Mouse (Mus musculus) embryonic facial prominence, embryonic 14.5 days (tissue): ENCODE results near the gene Glis3. TPM values are rescaled to one million over a fixed set of nuclear protein-coding genes. Genes with fewer than 3 reads are reported as not detected.

Experiments used
- ATAC-seq: fragments of 200-750 bp; cut with Nextera tagmentation; 2 replicates; pipeline ENCODE4 v1.8.0; 2017; ENCODE audit warnings: low read depth, moderate number of reproducible peaks, moderate TSS enrichment
- DNase-seq: peaks from one replicate; pipeline ENCODE4 v3.0.0-alpha.2; 2015; ENCODE audit warnings: low spot score
- H3K27ac ChIP-seq: fragments of 300-500 bp; sonication (generic); replicated peaks from 2 replicates; pipeline ENCODE4 v1.5.1; 2014; ENCODE audit warnings: low read depth, mild to moderate bottlenecking, low read length, moderate library complexity
- H3K27me3 ChIP-seq: fragments of 300-500 bp; sonication (generic); replicated peaks from 2 replicates; pipeline ENCODE4 v1.6.1; 2014; ENCODE audit warnings: low read length; ENCODE audit not compliant: control insufficient read depth, insufficient read depth
- H3K36me3 ChIP-seq: fragments of 300-500 bp; sonication (generic); 2 replicates; pipeline ENCODE4 v1.6.1; 2014; ENCODE audit warnings: low read length, mixed read lengths; ENCODE audit not compliant: control insufficient read depth, insufficient read depth
- H3K4me1 ChIP-seq: fragments of 300-500 bp; sonication (generic); 2 replicates; pipeline ENCODE4 v1.6.1; 2014; ENCODE audit warnings: antibody characterized with exemption, low read length; ENCODE audit not compliant: control insufficient read depth, insufficient read depth
- H3K4me2 ChIP-seq: fragments of 300-500 bp; sonication (generic); 2 replicates; pipeline ENCODE4 v1.6.1; 2014; ENCODE audit warnings: low read depth, mild to moderate bottlenecking, low read length, moderate library complexity, mixed read lengths
- H3K4me3 ChIP-seq: fragments of 300-500 bp; sonication (generic); 2 replicates; pipeline ENCODE4 v1.5.1; 2014; ENCODE audit warnings: low read depth, mild to moderate bottlenecking, low read length
- H3K9ac ChIP-seq: fragments of 300-500 bp; sonication (generic); 2 replicates; pipeline ENCODE4 v1.6.1; 2014; ENCODE audit warnings: low read depth, mild to moderate bottlenecking, low read length, moderate library complexity, mixed read lengths
- H3K9me3 ChIP-seq: fragments of 300-500 bp; sonication (generic); 2 replicates; pipeline ENCODE4 v1.6.1; 2016; ENCODE audit warnings: low read length; ENCODE audit not compliant: control insufficient read depth
- WGBS: fragments of 180-500 bp; shearing (Covaris S2); extraction: QIAGEN DNeasy Blood & Tissue Kit; methylation state at CpG from one replicate; pipeline ENCODE4 v1.1.7; 2014; 5-methylcytosine and 5-hydroxymethylcytosine counted together
- polyA plus RNA-seq: library from polyadenylated mRNA; unstranded; fragments of >200 nt; fragmentation: Nextera tagmentation; extraction: Ambion mirVana; gene quantifications from 2 replicates; pipeline ENCODE4 v1.2.1, GENCODE M21; 2014

Glis3 gene
- polyA plus RNA-seq, 1 experiment from 2014 or later, result 6.0 TPM

GRCm38 (mm10) chr19:28495926-28496325 lies 184.0 kb downstream of the Glis3 start:
- WGBS, result 54% methylated on average over 6 of the region's 6 CpGs
- Histone ChIP-seq H3K27ac (no peak overlapping the region), H3K27me3 (no peaks in the 10 kb centered on the region), H3K4me3 (no peak overlapping the region), H3K4me2 (no peak overlapping the region), H3K9ac (no peak overlapping the region), H3K9me3 (no peaks in the 10 kb centered on the region), H3K36me3 (no peaks in the 10 kb centered on the region), H3K4me1 (no peaks in the 10 kb centered on the region)
- DNase-seq (peak; percentile 54), ATAC-seq (no peak)

- Histone ChIP-seq H3K27me3 (no peaks in the 10 kb centered on the region), H3K4me1 (no peaks in the 10 kb centered on the region), H3K9ac (no peak overlapping the region), H3K27ac (no peak overlapping the region), H3K36me3 (no peaks in the 10 kb centered on the region), H3K4me3 (no peak overlapping the region), H3K4me2 (no peak overlapping the region), H3K9me3 (no peaks in the 10 kb centered on the region)
- WGBS, result 90% methylated on average over 8 of the region's 8 CpGs
- ATAC-seq (no peak), DNase-seq (no peak)
Measured at GRCm38 (mm10) chr19:28493605-28494260, 186.1 kb downstream of the Glis3 start.

GRCm38 (mm10) chr19:28478055-28478454 lies 201.8 kb downstream of the Glis3 start:
- Histone ChIP-seq H3K27ac (no peak overlapping the region), H3K4me3 (no peak overlapping the region), H3K4me2 (no peak overlapping the region), H3K9ac (no peak overlapping the region), H3K4me1 (no peaks in the 10 kb centered on the region), H3K9me3 (no peaks in the 10 kb centered on the region), H3K27me3 (no peaks in the 10 kb centered on the region), H3K36me3 (no peaks in the 10 kb centered on the region)
- WGBS, result 82% methylated on average over 6 of the region's 6 CpGs
- ATAC-seq, result no peak
- no peak for DNase-seq

- H3K4me1 ChIP-seq, result no peaks in the 10 kb centered on the region
- no peaks in the 10 kb centered on the region for H3K27me3 ChIP-seq
- WGBS, result 32% methylated on average over 6 of the region's 6 CpGs
- H3K9me3 ChIP-seq, result no peaks in the 10 kb centered on the region
- ATAC-seq, result no peak
- no peaks in the 10 kb centered on the region for H3K36me3 ChIP-seq
- no peak overlapping the region for H3K27ac ChIP-seq
- H3K9ac ChIP-seq, result no peak overlapping the region
- H3K4me2 ChIP-seq, result no peak overlapping the region
- H3K4me3 ChIP-seq, result no peak overlapping the region
- no peak for DNase-seq
Measured at GRCm38 (mm10) chr19:28477326-28477863, 202.5 kb downstream of the Glis3 start.

- ATAC-seq (no peak), DNase-seq (no peak)
- Histone ChIP-seq H3K27ac (no peak overlapping the region), H3K4me2 (no peak overlapping the region), H3K36me3 (no peaks in the 10 kb centered on the region), H3K9me3 (no peaks in the 10 kb centered on the region), H3K27me3 (no peaks in the 10 kb centered on the region), H3K9ac (no peak overlapping the region), H3K4me1 (no peaks in the 10 kb centered on the region), H3K4me3 (no peak overlapping the region)
- WGBS, result 90% methylated on average over 5 of the region's 5 CpGs
Measured at GRCm38 (mm10) chr19:28473621-28474020, 206.3 kb downstream of the Glis3 start.

- Histone ChIP-seq H3K27ac (no peak overlapping the region), H3K9ac (no peak overlapping the region), H3K4me2 (no peak overlapping the region), H3K36me3 (no peaks in the 10 kb centered on the region), H3K27me3 (no peaks in the 10 kb centered on the region), H3K9me3 (no peaks in the 10 kb centered on the region), H3K4me3 (no peak overlapping the region), H3K4me1 (no peaks in the 10 kb centered on the region)
- DNase-seq (no peak), ATAC-seq (no peak)
- WGBS, result 79% methylated on average over 5 of the region's 8 CpGs
Measured at GRCm38 (mm10) chr19:28471144-28471543, 208.7 kb downstream of the Glis3 start.

GRCm38 (mm10) chr19:28465779-28466178 lies 214.1 kb downstream of the Glis3 start:
- DNase-seq (no peak), ATAC-seq (no peak)
- no peak overlapping the region for H3K4me3 ChIP-seq
- no peaks in the 10 kb centered on the region for H3K36me3 ChIP-seq
- no peak overlapping the region for H3K9ac ChIP-seq
- H3K27ac ChIP-seq, result no peak overlapping the region
- no peaks in the 10 kb centered on the region for H3K27me3 ChIP-seq
- WGBS, result 57% methylated on average over 5 of the region's 5 CpGs
- H3K9me3 ChIP-seq, result no peaks in the 10 kb centered on the region
- H3K4me2 ChIP-seq, result no peak overlapping the region
- no peaks in the 10 kb centered on the region for H3K4me1 ChIP-seq

GRCm38 (mm10) chr19:28454331-28454730 lies 225.5 kb downstream of the Glis3 start:
- H3K27ac ChIP-seq, result no peak overlapping the region
- no peaks in the 10 kb centered on the region for H3K27me3 ChIP-seq
- WGBS, result 83% methylated on average over 8 of the region's 8 CpGs
- DNase-seq (peak; percentile 44), ATAC-seq (no peak)
- no peaks in the 10 kb centered on the region for H3K36me3 ChIP-seq
- H3K4me3 ChIP-seq, result no peak overlapping the region
- no peak overlapping the region for H3K9ac ChIP-seq
- no peak overlapping the region for H3K4me2 ChIP-seq
- peaks cover 3% of the 10 kb centered on the region; the same call in 1 of the 2 replicates for H3K4me1 ChIP-seq
- no peaks in the 10 kb centered on the region for H3K9me3 ChIP-seq

- H3K9me3 ChIP-seq, result no peaks in the 10 kb centered on the region
- ATAC-seq (peak; percentile 26; the same call in 1 of the 2 replicates), DNase-seq (peak; percentile 20)
- no peak overlapping the region for H3K4me3 ChIP-seq
- no peak overlapping the region for H3K9ac ChIP-seq
- 36% methylated on average over 12 of the region's 12 CpGs for WGBS
- no peaks in the 10 kb centered on the region for H3K27me3 ChIP-seq
- H3K4me2 ChIP-seq, result no peak overlapping the region
- peaks cover 7% of the 10 kb centered on the region; the same call in 1 of the 2 replicates for H3K4me1 ChIP-seq
- H3K27ac ChIP-seq, result no peak overlapping the region
- no peaks in the 10 kb centered on the region for H3K36me3 ChIP-seq
Measured at GRCm38 (mm10) chr19:28452951-28453520, 226.8 kb downstream of the Glis3 start.
